Mouse (Mus musculus) heart, embryonic 10.5 days (tissue): ENCODE measurements around the gene Rita1. TPM values are rescaled to one million over a fixed set of nuclear protein-coding genes. Genes with fewer than 3 reads are reported as not detected.
A peak's percentile ranks its signal among the peaks of the same experiment; 100 is the strongest.

Source experiments
- DNase-seq: peaks from one replicate; pipeline ENCODE4 v3.0.0-alpha.2; 2017; ENCODE audit warnings: low spot score
- H3K27ac ChIP-seq: fragments of 300-500 bp; sonication (generic); 2 replicates; pipeline ENCODE4 v1.5.1; 2016; ENCODE audit warnings: mild to moderate bottlenecking
- H3K27me3 ChIP-seq: fragments of 300-500 bp; sonication (generic); 2 replicates; pipeline ENCODE4 v1.6.1; 2016; ENCODE audit warnings: mild to moderate bottlenecking; ENCODE audit not compliant: poor library complexity, insufficient read depth, severe bottlenecking
- H3K36me3 ChIP-seq: fragments of 300-500 bp; sonication (generic); 2 replicates; pipeline ENCODE4 v1.6.1; 2016; ENCODE audit warnings: mild to moderate bottlenecking, moderate library complexity
- H3K4me1 ChIP-seq: fragments of 300-500 bp; sonication (generic); 2 replicates; pipeline ENCODE4 v1.6.1; 2016; ENCODE audit warnings: mild to moderate bottlenecking
- H3K4me3 ChIP-seq: fragments of 300-500 bp; sonication (generic); 2 replicates; pipeline ENCODE4 v1.5.1; 2016; ENCODE audit warnings: mild to moderate bottlenecking, moderate library complexity
- H3K9me3 ChIP-seq: fragments of 300-500 bp; sonication (generic); 2 replicates; pipeline ENCODE4 v1.6.1; 2016; ENCODE audit warnings: mild to moderate bottlenecking, moderate library complexity
- WGBS: fragments of 180-500 bp; shearing (Covaris S2); methylation state at CpG from one replicate; pipeline ENCODE4 v1.1.7; 2016; 5-methylcytosine and 5-hydroxymethylcytosine counted together
- polyA plus RNA-seq: library from polyadenylated mRNA; unstranded; fragments of >200 nt; fragmentation: Nextera tagmentation; extraction: Ambion mirVana; gene quantifications from 2 replicates; pipeline ENCODE4 v1.2.1, GENCODE M21; 2016

Gene Rita1
- polyA plus RNA-seq, 1 experiment from 2014 or later, result 11.0 TPM

DNA sequence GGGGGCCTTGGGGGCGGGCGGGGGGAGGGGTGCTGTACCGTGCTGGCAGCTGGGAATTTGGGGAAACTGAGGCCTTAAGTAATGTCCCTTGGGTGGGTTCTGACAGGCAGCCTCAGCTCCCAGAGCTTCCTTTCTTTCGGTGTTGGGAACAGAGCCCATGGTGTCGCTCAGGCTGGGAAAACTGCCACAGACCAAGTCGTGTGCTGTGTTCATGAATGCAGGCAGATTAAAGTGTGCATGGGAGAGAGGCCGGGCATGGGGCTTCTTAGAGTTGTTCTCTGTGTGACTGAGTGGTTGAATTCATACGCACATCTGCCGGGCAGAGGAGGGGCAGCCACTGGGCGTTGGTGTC lies 9.4 kb upstream of the Rita1 start:
- 92% methylated on average over 10 of the region's 10 CpGs for WGBS
- Histone ChIP-seq H3K36me3 (peaks cover 100% of the 10 kb centered on the region), H3K4me3 (no peak overlapping the region), H3K27me3 (no peaks in the 10 kb centered on the region), H3K4me1 (peaks cover 13% of the 10 kb centered on the region), H3K27ac (no peak overlapping the region), H3K9me3 (no peaks in the 10 kb centered on the region)
- no peak for DNase-seq

DNA sequence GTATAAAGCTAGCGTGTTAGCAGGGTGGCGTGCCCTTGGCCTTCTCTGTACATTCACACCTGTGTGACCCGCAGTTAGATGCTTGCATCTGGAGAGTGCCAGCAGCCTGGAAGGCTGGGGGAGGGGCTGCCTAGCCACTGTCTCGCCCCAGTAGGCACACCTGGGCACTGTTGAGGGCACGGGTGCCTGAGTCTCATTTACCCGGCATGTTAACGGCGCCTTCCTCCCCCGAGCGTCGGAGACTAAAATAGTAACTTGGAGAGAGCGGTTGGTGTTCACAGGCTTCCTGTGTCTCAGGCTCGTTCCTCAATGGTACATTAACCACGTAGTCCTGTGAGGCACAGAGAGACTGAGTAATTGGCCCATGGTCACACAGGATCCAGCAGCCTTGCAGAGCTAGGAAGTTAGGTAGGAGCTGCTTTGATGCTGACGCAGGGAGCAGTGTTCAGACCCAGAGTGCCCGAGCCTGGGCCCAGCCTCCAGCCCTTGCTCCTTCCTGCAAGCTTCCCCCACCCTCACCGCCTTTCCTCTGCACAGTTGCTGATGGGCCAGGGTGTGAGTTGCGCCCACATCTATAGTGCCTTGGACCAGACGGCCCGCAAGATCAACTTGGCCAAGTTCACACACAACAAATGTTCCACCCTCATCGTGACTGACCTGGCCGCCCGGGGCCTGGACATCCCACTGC lies 8.8 kb upstream of the Rita1 start:
- H3K4me1 ChIP-seq, result peaks cover 9% of the 10 kb centered on the region
- peaks cover 98% of the 10 kb centered on the region for H3K36me3 ChIP-seq
- WGBS, result 88% methylated on average over 23 of the region's 23 CpGs

DNA sequence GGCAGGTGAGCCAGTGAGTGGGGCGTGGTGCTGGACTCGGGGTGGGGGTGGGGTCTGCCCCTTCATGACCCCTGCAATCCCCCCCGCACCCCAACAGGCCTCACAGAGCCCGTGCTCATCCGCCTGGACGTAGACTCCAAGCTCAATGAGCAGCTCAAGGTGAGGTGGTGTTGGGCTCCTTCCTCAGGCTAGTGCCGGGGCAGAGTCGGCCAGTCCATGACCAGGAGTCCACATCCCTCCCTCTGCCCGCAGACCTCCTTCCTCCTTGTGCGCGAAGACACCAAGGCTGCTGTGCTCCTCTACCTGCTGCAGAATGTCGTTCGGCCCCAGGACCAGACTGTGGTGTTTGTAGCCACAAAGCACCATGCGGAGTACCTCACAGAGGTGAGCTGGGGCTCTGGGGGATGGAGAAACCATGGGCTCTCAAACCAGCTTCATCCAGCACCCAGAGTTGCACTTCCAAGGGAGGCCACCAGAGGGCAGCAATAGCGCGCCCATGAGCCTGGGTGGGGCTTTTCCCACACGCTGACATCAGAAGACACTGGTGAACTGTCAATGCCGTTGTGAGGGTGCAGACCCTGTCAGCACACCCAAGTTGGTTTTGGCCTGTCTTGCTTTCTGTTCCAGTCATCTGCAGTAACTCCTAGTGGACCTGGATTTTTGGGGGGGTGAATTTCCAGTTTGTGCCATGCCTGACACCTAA lies 8.1 kb upstream of the Rita1 start:
- Histone ChIP-seq H3K27ac (no peak overlapping the region), H3K4me1 (peaks cover 2% of the 10 kb centered on the region; the same call in 1 of the 2 replicates), H3K9me3 (no peaks in the 10 kb centered on the region), H3K36me3 (peaks cover 98% of the 10 kb centered on the region), H3K4me3 (no peak overlapping the region), H3K27me3 (no peaks in the 10 kb centered on the region)
- DNase-seq, result no peak
- 70% methylated on average over 18 of the region's 18 CpGs for WGBS

More for the DNA sequence above, 8.8 kb upstream of the Rita1 start:
- Histone ChIP-seq H3K27ac (no peak overlapping the region), H3K9me3 (no peaks in the 10 kb centered on the region), H3K4me3 (no peak overlapping the region), H3K27me3 (no peaks in the 10 kb centered on the region)
- no peak for DNase-seq

DNA sequence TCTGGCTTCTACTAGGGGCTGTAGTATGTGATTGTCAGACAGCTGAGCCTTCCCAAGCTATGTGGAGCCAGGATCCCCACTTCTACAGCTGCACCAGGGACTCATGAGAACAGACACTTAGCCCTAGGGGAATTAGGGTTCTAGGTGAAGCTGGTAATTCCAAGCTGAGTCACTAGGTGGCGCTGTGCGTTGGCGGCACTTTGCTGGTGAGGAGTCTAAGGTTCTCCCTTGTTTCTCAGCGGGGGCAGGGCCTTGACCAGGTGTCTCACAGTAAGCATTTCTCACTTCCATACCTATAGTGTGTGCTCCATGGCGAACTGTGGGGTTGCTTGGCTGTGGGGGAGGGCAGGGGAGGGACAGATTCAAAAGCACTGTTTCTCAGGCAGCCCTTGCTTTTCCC lies 6.8 kb upstream of the Rita1 start:
- 21% methylated on average over 5 of the region's 5 CpGs for WGBS
- Histone ChIP-seq H3K27ac (no peak overlapping the region), H3K36me3 (peaks cover 90% of the 10 kb centered on the region), H3K9me3 (no peaks in the 10 kb centered on the region), H3K4me1 (no peaks in the 10 kb centered on the region; the same call in 1 of the 2 replicates), H3K27me3 (no peaks in the 10 kb centered on the region), H3K4me3 (no peak overlapping the region)
- no peak for DNase-seq

DNA sequence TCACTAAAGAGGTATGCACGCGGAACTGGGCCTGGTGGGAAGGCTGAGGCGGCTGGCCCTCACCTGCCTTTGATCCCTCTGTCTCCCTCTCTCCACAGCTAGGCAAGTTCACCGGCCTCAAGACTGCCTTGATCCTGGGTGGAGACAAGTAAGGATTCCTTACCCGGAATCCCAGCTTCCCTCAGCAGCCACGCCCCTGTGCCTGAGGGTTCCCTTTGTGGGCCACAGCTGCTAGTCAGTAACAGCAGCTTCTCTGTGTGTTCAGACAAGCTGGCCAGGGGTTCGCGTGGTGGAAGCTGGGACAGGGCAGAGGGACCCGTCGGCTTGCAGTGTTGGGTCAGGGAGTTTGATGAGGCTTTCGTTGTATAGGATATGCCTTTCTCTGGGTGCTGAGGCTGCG lies 6.4 kb upstream of the Rita1 start:
- Histone ChIP-seq H3K4me1 (peaks cover 4% of the 10 kb centered on the region), H3K9me3 (no peaks in the 10 kb centered on the region), H3K27ac (no peak overlapping the region), H3K36me3 (peaks cover 86% of the 10 kb centered on the region), H3K27me3 (no peaks in the 10 kb centered on the region), H3K4me3 (no peak overlapping the region)
- DNase-seq, result no peak
- WGBS, result 83% methylated on average over 12 of the region's 12 CpGs

DNA sequence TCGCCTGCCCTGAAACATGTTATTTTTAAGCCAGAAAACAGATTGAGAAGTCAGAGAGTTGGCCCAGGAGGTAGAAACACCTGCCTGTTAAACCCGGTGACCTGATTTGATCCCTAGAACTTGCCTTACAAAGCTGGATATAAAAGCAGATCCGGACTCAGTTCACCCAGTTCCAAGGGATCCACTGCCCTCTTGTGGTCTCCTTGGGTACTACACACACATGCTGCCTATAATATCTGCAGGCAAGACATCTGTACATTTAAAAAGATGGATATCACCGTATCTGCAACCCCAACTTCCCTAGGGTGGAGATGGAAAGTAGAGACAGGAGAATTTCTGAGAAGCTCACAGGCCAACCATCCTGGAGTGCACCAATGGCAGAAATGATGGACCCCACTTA lies 3.5 kb upstream of the Rita1 start:
- 97% methylated on average over 4 of the region's 4 CpGs for WGBS
- H3K27me3 ChIP-seq, result no peaks in the 10 kb centered on the region
- H3K4me1 ChIP-seq, result peaks cover 14% of the 10 kb centered on the region
- no peak overlapping the region for H3K27ac ChIP-seq
- DNase-seq, result no peak
- no peaks in the 10 kb centered on the region for H3K9me3 ChIP-seq
- peaks cover 57% of the 10 kb centered on the region for H3K36me3 ChIP-seq
- no peak overlapping the region for H3K4me3 ChIP-seq

DNA sequence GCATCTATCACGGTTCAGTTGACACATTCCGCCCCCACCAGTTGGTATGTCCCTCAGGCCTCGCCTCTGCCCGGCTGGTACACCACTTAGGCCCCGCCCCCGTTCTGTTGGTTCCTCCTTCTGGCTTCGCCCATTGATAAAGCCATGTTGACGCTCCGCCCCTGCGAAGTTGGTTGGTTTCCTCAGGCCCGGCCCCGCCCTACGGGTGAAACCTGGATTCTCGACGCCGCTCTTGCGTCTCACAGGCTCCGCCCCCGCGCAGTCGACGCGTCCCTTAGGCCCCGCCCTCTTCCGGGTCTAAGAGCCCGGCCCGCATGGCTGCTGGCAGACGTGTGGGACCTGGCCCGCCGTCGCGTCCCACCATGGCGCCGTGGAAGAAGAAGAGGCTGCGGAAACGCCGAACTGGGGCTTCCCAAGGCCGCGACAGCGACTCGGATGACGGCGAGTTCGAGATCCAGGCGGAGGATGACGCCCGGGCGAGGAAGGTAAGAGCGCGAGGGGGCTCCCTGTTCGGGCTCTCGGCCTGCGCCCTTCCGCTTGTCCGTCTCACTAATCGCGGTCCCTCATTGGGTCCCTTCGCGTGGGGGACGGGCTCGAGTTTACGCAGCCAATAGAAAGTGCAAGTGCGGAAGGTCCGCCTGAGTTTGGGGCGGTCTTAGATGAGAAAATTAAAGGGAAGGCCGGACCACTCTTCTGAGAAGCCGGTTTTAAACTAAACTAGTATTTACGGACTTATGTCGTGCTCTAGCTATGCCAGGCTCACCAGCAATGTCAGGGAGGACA lies 624 bp upstream of the Rita1 start:
- DNase-seq, result peak; percentile 100
- WGBS, result under 1% methylated on average over 69 of the region's 69 CpGs
- Histone ChIP-seq H3K9me3 (no peaks in the 10 kb centered on the region), H3K4me3 (peak overlapping the region; percentile 66), H3K27me3 (no peaks in the 10 kb centered on the region), H3K36me3 (peaks cover 45% of the 10 kb centered on the region), H3K27ac (peak overlapping the region; percentile 95), H3K4me1 (peaks cover 15% of the 10 kb centered on the region)

DNA sequence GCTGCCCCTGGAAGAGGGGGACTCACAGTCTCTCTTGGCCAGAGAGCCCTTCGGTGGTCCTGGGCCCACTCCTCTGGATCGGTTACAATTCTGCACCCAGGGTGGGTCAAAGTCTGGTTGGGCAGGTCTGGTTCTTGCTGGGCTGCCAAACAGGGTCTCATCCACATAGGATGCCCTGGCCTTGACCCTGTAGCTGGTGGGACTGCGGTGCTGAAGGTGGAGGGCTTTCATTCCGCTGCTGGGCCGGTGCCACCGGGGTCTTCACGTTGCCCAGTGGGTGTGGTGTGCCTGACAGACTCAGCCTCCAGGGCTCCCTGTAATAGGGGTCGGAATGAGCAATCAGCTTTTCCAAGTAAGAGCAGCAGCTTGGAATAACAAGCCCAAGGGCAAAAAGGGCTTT lies 973 bp downstream of the Rita1 start:
- Histone ChIP-seq H3K4me1 (peaks cover 15% of the 10 kb centered on the region), H3K9me3 (no peaks in the 10 kb centered on the region), H3K27ac (peak overlapping the region; percentile 8; the same call in 1 of the 2 replicates), H3K27me3 (peaks cover 7% of the 10 kb centered on the region; the same call in 1 of the 2 replicates), H3K36me3 (peaks cover 34% of the 10 kb centered on the region), H3K4me3 (peak overlapping the region; percentile 66)
- WGBS, result 65% methylated on average over 8 of the region's 8 CpGs
- no peak for DNase-seq

DNA sequence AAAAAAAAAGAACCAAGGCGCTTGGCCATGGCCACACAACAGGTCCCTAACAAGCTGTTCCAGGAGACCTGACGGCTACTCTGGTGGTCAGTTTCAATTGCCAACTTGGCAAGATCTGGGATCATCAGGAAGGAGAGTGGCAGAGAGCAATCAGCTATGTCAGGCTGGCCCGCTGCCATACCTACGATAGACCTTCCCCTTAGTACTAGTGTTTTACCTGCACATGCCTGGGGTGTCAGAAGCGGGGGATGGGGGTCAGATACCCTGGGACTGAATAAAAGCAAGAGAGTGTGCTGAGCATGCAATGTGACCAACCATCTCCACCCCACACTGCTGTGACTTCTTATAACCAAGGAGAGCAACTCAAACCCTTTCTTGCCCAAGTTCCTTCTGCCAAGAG lies 1.5 kb downstream of the Rita1 start:
- Histone ChIP-seq H3K9me3 (no peaks in the 10 kb centered on the region), H3K27me3 (peaks cover 9% of the 10 kb centered on the region; the same call in 1 of the 2 replicates), H3K4me3 (peak overlapping the region; percentile 66; the same call in 1 of the 2 replicates), H3K36me3 (peaks cover 30% of the 10 kb centered on the region), H3K4me1 (peaks cover 15% of the 10 kb centered on the region), H3K27ac (no peak overlapping the region)
- 90% methylated on average over 5 of the region's 5 CpGs for WGBS
- DNase-seq, result no peak

DNA sequence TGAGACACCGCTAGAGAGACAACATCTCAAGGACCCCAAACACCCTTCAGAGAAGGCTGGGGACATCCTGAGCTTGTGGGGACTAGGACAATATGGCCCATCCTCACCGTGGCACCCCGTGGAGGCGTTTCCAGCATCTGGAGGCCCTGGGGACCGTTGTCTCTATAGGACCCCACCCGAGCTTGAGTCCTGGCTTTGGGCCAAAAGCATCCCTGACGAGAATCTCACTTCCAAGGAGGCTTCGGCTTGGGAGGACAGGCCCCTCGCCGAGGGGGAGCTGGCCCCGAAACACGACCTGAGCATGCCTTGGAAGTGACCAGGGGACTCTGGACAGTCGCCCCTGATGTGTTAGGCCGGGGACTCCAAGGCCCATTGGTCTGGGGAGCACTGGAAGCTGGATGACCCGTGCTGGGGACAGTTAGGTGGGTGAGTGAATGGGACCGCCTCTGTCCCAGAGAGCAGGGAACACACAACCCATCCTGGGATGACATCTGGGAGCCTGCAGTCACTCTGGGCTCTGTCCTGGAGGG lies 3.1 kb downstream of the Rita1 start:
- no peak overlapping the region for H3K4me3 ChIP-seq
- DNase-seq, result no peak
- H3K36me3 ChIP-seq, result peaks cover 20% of the 10 kb centered on the region
- no peaks in the 10 kb centered on the region for H3K9me3 ChIP-seq
- peaks cover 23% of the 10 kb centered on the region for H3K4me1 ChIP-seq
- H3K27me3 ChIP-seq, result peaks cover 9% of the 10 kb centered on the region; the same call in 1 of the 2 replicates
- WGBS, result 84% methylated on average over 16 of the region's 16 CpGs
- H3K27ac ChIP-seq, result no peak overlapping the region

DNA sequence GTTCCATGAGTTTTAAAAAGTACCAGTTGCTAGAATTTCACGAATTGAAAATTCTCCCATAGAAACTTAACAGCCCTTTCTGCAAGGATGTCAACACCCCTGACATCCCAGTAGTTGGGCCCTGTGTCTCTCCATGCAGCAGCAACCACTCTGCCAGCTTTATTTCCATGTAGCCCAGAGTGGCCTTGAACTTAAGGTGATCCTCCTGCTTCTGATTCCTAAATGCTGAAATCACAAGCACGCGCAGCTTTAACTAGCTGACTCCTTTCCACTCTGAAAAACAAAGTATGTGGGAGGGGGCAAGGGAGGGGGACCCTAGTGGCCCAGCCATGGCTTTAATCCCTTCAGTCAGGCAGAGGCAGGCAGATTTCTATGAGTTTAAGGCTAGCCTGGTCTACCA lies 5.1 kb downstream of the Rita1 start:
- no peak overlapping the region for H3K4me3 ChIP-seq
- DNase-seq, result no peak
- H3K27me3 ChIP-seq, result peaks cover 25% of the 10 kb centered on the region
- WGBS, result 77% methylated on average over 3 of the region's 3 CpGs
- H3K36me3 ChIP-seq, result peaks cover 20% of the 10 kb centered on the region
- no peak overlapping the region for H3K27ac ChIP-seq
- no peaks in the 10 kb centered on the region for H3K9me3 ChIP-seq
- H3K4me1 ChIP-seq, result peaks cover 18% of the 10 kb centered on the region

DNA sequence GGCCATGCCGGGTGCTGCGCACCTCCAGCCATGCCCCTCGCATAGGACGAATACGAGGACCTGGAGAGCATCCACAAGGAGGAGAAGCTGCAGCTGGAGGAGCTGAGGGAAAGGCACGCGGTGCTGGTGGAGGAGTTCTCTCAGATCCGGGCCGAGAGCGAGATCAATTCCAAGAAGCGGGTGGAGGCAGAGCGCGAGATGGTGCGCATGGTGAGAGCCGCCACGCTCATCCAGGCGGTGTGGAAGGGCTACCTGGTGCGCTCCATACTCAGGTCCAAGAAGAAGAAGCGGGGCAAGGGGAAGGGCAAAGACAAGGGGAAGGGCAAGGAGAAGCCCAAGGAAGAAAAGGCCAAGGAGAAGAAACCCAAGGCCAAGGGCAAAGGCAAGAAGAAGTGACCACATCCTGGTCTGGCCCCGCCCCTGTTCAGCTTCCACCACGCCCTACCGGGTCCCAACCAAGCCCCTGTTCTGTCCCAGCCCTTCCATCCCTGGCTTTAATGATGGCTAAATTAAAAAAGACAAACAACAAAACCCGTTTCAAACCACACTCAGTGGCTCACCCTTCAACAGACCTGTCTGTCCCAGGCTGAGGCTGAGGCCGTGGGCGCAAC lies 5.7 kb downstream of the Rita1 start:
- peaks cover 20% of the 10 kb centered on the region for H3K36me3 ChIP-seq
- no peaks in the 10 kb centered on the region for H3K9me3 ChIP-seq
- WGBS, result 54% methylated on average over 25 of the region's 25 CpGs
- DNase-seq, result no peak
- H3K27me3 ChIP-seq, result peaks cover 29% of the 10 kb centered on the region
- H3K27ac ChIP-seq, result no peak overlapping the region
- peaks cover 18% of the 10 kb centered on the region for H3K4me1 ChIP-seq
- no peak overlapping the region for H3K4me3 ChIP-seq
